ENCODE assay signal across 15 mouse cellular contexts in the genomic region with DNA sequence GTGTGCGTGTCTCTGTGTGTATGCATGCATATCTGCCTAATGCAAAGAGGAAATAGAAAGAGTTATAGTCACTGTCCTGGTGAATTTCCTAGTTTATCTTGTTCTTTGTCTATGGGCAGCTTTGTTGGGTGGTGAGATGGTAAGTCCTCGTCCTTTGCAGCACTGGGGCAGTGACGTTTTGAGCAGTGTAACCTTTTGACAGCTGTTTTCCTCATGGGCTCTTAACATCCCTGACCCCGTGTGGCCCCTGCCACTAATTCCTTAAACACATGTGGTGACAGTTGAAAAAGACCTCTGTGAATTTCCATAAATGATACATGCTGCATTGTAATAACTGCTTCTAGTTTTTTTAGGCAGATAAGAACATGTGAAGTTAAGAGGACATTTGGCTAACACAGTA. TPM values are rescaled to one million over a fixed set of nuclear protein-coding genes. Genes with fewer than 3 reads are reported as not detected.
DNase-seq lines count a peak whose midpoint lies in the region; ATAC-seq and TF ChIP-seq lines count a peak whose summit lies in the region.
"Had no signal": no experiment of that assay in that cellular context is flagged by ENCODE, and none has a peak within 500 bp of the region (broad histone marks: within the 10 kb centered on the region; RNA-seq: fewer than 3 reads in every experiment).

No protein-coding gene starts in this region.

- H3K4me2 ChIP-seq in kidney, embryonic 14.5 days (replicated peaks; ENCODE audit: low read depth, low read length) = no peak overlapping the region
- no peak overlapping the region for H3K4me2 ChIP-seq in intestine, embryonic 14.5 days (ENCODE audit: low read length)
- no peak overlapping the region for H3K4me2 ChIP-seq in stomach, embryonic 14.5 days (replicated peaks; ENCODE audit: low read depth, low read length)
- H3K4me2 ChIP-seq: midbrain, embryonic 11.5 days had no signal

- peak in 1 of 2 experiments; percentile 21 for DNase-seq in heart, adult 2 months
- no peak for DNase-seq in heart, embryonic 10.5 days (ENCODE audit: low spot score)
- DNase-seq in kidney, postnatal 10 days = peak; percentile 30
- no peak for DNase-seq in intestine, embryonic 14.5 days (ENCODE audit: low spot score)
- no peak for DNase-seq in right cerebral cortex, postnatal 14 days
- DNase-seq: adrenal gland, adult 2 months; cerebellum, adult 11 months; cerebellum, postnatal 36 days; layer of hippocampus, postnatal 36 days; left cerebral cortex, postnatal 4 days had no signal

- no peak for TF ChIP-seq POLR2A in heart, adult 2 months (IDR thresholded peaks at IDR 0.05; ENCODE audit: insufficient read depth, low read depth, low read length)

- H3K9ac ChIP-seq in heart, adult 2 months (ENCODE audit: low read depth, low read length) = no peak overlapping the region
- no peak overlapping the region for H3K9ac ChIP-seq in kidney, embryonic 14.5 days (ENCODE audit: low read depth, low read length)
- no peak overlapping the region for H3K9ac ChIP-seq in intestine, embryonic 14.5 days (ENCODE audit: low read length)
- no peak overlapping the region for H3K9ac ChIP-seq in stomach, embryonic 14.5 days (replicated peaks; ENCODE audit: low read depth, low read length)

- no peak overlapping the region; the same call in 1 of the 2 replicates for H3K27ac ChIP-seq in heart, adult 2 months
- H3K27ac ChIP-seq in heart, embryonic 10.5 days = no peak overlapping the region
- H3K27ac ChIP-seq in kidney, embryonic 14.5 days (ENCODE audit: low read depth, low read length) = no peak overlapping the region
- H3K27ac ChIP-seq in intestine, embryonic 14.5 days (ENCODE audit: low read depth) = 0 out of 2 replicates have a peak overlapping the region, but pooled peaks have one; percentile 27
- peak overlapping the region; percentile 44; the same call in 1 of the 2 replicates for H3K27ac ChIP-seq in stomach, embryonic 14.5 days (ENCODE audit: low read length)
- H3K27ac ChIP-seq: forebrain, embryonic 10.5 days had no signal

- H3K36me3 ChIP-seq in heart, adult 2 months (ENCODE audit: control insufficient read depth, insufficient read depth, low read length) = peaks cover 25% of the 10 kb centered on the region
- peaks cover 6% of the 10 kb centered on the region for H3K36me3 ChIP-seq in heart, embryonic 10.5 days
- H3K36me3 ChIP-seq in kidney, embryonic 14.5 days (ENCODE audit: control insufficient read depth, insufficient read depth, low read length) = peaks cover 9% of the 10 kb centered on the region; the same call in 1 of the 2 replicates
- peaks cover 16% of the 10 kb centered on the region; the same call in 1 of the 2 replicates for H3K36me3 ChIP-seq in intestine, embryonic 14.5 days (ENCODE audit: control insufficient read depth, insufficient read depth, low read length)
- H3K36me3 ChIP-seq in stomach, embryonic 14.5 days (ENCODE audit: control insufficient read depth, insufficient read depth, low read length) = no peaks in the 10 kb centered on the region

- 34% methylated on average over 4 of the region's 4 CpGs for WGBS in heart, adult 2 months
- 54% methylated on average over 4 of the region's 4 CpGs for WGBS in heart, embryonic 10.5 days
- 61% methylated on average over 4 of the region's 4 CpGs for whole genome bisulfite sequencing in kidney, embryonic 14.5 days
- 61% methylated on average over 4 of the region's 4 CpGs for WGBS in intestine, embryonic 14.5 days
- WGBS in stomach, embryonic 14.5 days = 59% methylated on average over 4 of the region's 4 CpGs

- no peak overlapping the region for H3K4me3 ChIP-seq in heart, adult 2 months
- H3K4me3 ChIP-seq in heart, embryonic 10.5 days = no peak overlapping the region
- H3K4me3 ChIP-seq in kidney, embryonic 14.5 days (ENCODE audit: low read length) = no peak overlapping the region
- H3K4me3 ChIP-seq in intestine, embryonic 14.5 days (ENCODE audit: low read depth, low read length) = no peak overlapping the region
- H3K4me3 ChIP-seq in stomach, embryonic 14.5 days (ENCODE audit: low read depth, low read length) = no peak overlapping the region
- H3K4me3 ChIP-seq: forebrain, embryonic 10.5 days had no signal

- no peak for TF ChIP-seq CTCF in heart, adult 2 months (IDR thresholded peaks at IDR 0.05)

- no peak for ATAC-seq in kidney, embryonic 14.5 days (ENCODE audit: low FRiP score, low TSS enrichment)
- no peak for ATAC-seq in intestine, embryonic 14.5 days (replicated peaks; ENCODE audit: low FRiP score, low TSS enrichment, low read depth)
- ATAC-seq in stomach, embryonic 14.5 days (ENCODE audit: insufficient number of reproducible peaks, insufficient read depth, low FRiP score, low read depth) = no peak

- no peaks in the 10 kb centered on the region for H3K9me3 ChIP-seq in heart, embryonic 10.5 days
- H3K9me3 ChIP-seq in kidney, embryonic 14.5 days (ENCODE audit: control insufficient read depth, low read length) = no peaks in the 10 kb centered on the region
- H3K9me3 ChIP-seq in intestine, embryonic 14.5 days (ENCODE audit: control insufficient read depth, low read length) = no peaks in the 10 kb centered on the region
- no peaks in the 10 kb centered on the region for H3K9me3 ChIP-seq in stomach, embryonic 14.5 days (ENCODE audit: control insufficient read depth, low read depth, low read length)
- H3K9me3 ChIP-seq: forebrain, embryonic 10.5 days; G1E had no signal

- 0 out of 2 replicates have a peak, but pooled peaks have one; percentile 35 for TF ChIP-seq EP300 in heart, adult 2 months (IDR thresholded peaks at IDR 0.05; ENCODE audit: insufficient read depth, low read depth, low read length)

- H3K4me1 ChIP-seq in heart, adult 2 months (ENCODE audit: control insufficient read depth, insufficient read depth, low read length) = peaks cover 17% of the 10 kb centered on the region
- peaks cover 29% of the 10 kb centered on the region for H3K4me1 ChIP-seq in heart, embryonic 10.5 days
- H3K4me1 ChIP-seq in kidney, embryonic 14.5 days (ENCODE audit: control insufficient read depth, insufficient read depth, low read length) = peaks cover 7% of the 10 kb centered on the region
- H3K4me1 ChIP-seq in intestine, embryonic 14.5 days (replicated peaks; ENCODE audit: control insufficient read depth, insufficient read depth, low read length) = no peaks in the 10 kb centered on the region
- peaks cover 6% of the 10 kb centered on the region; the same call in 1 of the 2 replicates for H3K4me1 ChIP-seq in stomach, embryonic 14.5 days (ENCODE audit: control insufficient read depth, insufficient read depth, low read length)
- H3K4me1 ChIP-seq: forebrain, embryonic 10.5 days had no signal

- no peaks in the 10 kb centered on the region; the same call in 1 of the 2 replicates for H3K79me2 ChIP-seq in heart, adult 2 months (replicated peaks; ENCODE audit: control insufficient read depth, insufficient read depth, low read length)

- intact Hi-C loops in heart, adult 2 months (cut with DNase I) = no loop called here

- no peaks in the 10 kb centered on the region for H3K27me3 ChIP-seq in heart, adult 2 months (ENCODE audit: control insufficient read depth, insufficient read depth, low read length)
- H3K27me3 ChIP-seq in heart, embryonic 10.5 days (ENCODE audit: insufficient read depth, poor library complexity, severe bottlenecking) = no peaks in the 10 kb centered on the region
- H3K27me3 ChIP-seq in kidney, embryonic 14.5 days (ENCODE audit: control insufficient read depth, insufficient read depth, low read length) = no peaks in the 10 kb centered on the region
- H3K27me3 ChIP-seq in intestine, embryonic 14.5 days (replicated peaks; ENCODE audit: control insufficient read depth, insufficient read depth, low read length) = no peaks in the 10 kb centered on the region
- H3K27me3 ChIP-seq in stomach, embryonic 14.5 days (ENCODE audit: control insufficient read depth, insufficient read depth, low read length) = no peaks in the 10 kb centered on the region

RNA-seq across cellular contexts. Expression of a gene that starts 11.4 kb away (rescaled TPM):
- total RNA-seq in heart, adult 2 months (2021) = 10 to 100 TPM; 37.5 to 45.2 TPM
- 10.4 and 18.7 TPM in 2 replicates for polyA plus RNA-seq in heart, adult 2 months (2012; rRNA removed)
- 30.3 and 34.0 TPM in 2 replicates for polyA plus RNA-seq in heart, embryonic 10.5 days (2016; fragmentation: Nextera tagmentation; extraction: Ambion mirVana)
- polyA plus RNA-seq in kidney, embryonic 14.5 days (2014; fragmentation: Nextera tagmentation; extraction: Ambion mirVana) = 49.8 and 50.3 TPM in 2 replicates
- 37.4 and 41.2 TPM in 2 replicates for polyA plus RNA-seq in intestine, embryonic 14.5 days (2014; fragmentation: Nextera tagmentation; extraction: Ambion mirVana)
- 47.6 and 49.1 TPM in 2 replicates for polyA plus RNA-seq in stomach, embryonic 14.5 days (2014; fragmentation: Nextera tagmentation; extraction: Ambion mirVana)

RNA-seq across cellular contexts. Expression of a gene that starts 47.3 kb away (rescaled TPM):
- 1 to 10 TPM; 1.8 to 2.8 TPM for total RNA-seq in heart, adult 2 months (2021)
- 2.9 and 4.4 TPM in 2 replicates for polyA plus RNA-seq in heart, adult 2 months (2012; rRNA removed)
- 0.90 and 1.8 TPM in 2 replicates for polyA plus RNA-seq in heart, embryonic 10.5 days (2016; fragmentation: Nextera tagmentation; extraction: Ambion mirVana)
- 3.0 and 5.9 TPM in 2 replicates for polyA plus RNA-seq in kidney, embryonic 14.5 days (2014; fragmentation: Nextera tagmentation; extraction: Ambion mirVana)
- polyA plus RNA-seq in intestine, embryonic 14.5 days (2014; fragmentation: Nextera tagmentation; extraction: Ambion mirVana) = 3.9 and 4.3 TPM in 2 replicates
- polyA plus RNA-seq in stomach, embryonic 14.5 days (2014; fragmentation: Nextera tagmentation; extraction: Ambion mirVana) = 5.1 and 5.8 TPM in 2 replicates

RNA-seq across cellular contexts. Expression of a gene that starts 53.0 kb away (rescaled TPM):
- total RNA-seq in heart, adult 2 months (2021) = 10 to 100 TPM; 12.6 to 13.9 TPM
- 4.6 and 8.9 TPM in 2 replicates for polyA plus RNA-seq in heart, adult 2 months (2012; rRNA removed)
- polyA plus RNA-seq in heart, embryonic 10.5 days (2016; fragmentation: Nextera tagmentation; extraction: Ambion mirVana) = 21.1 and 22.7 TPM in 2 replicates
- polyA plus RNA-seq in kidney, embryonic 14.5 days (2014; fragmentation: Nextera tagmentation; extraction: Ambion mirVana) = 19.6 and 26.1 TPM in 2 replicates
- 26.0 and 27.5 TPM in 2 replicates for polyA plus RNA-seq in intestine, embryonic 14.5 days (2014; fragmentation: Nextera tagmentation; extraction: Ambion mirVana)
- polyA plus RNA-seq in stomach, embryonic 14.5 days (2014; fragmentation: Nextera tagmentation; extraction: Ambion mirVana) = 25.6 and 28.3 TPM in 2 replicates

Comparison
In these comparisons a context has a peak if more than half of its experiments do, and no peak if none do; other contexts are left out.
1. H3K27ac ChIP-seq: peak in intestine, embryonic 14.5 days (single experiment) and stomach, embryonic 14.5 days (single experiment); none in heart, adult 2 months (single experiment), heart, embryonic 10.5 days (single experiment) and kidney, embryonic 14.5 days (single experiment).